Mouse (Mus musculus): ENCODE data around the gene Kcne2.

DNA sequence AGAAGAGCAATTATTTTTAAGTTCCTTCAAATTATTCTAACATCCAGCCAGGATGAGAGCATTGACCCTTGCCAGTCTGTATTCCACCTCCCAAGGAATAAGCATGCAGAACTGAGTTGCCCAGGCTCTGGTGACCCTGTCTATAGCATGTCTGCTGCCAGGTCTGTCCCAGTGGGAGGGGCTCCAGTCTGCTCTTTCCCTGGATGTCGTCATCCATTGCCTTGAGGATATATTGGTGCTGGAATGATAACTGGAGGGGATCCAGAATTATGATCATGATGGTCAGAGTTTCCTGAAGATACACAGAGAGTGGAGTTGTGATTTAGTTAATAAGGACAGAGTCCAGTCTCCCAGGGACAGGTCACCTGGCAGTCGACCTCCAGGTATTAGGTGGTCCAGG lies 45.2 kb upstream of the Kcne2 start:
- TF ChIP-seq POLR2A (IDR thresholded peaks at IDR 0.05; ENCODE audit: low read depth, low read length) (no peak), CTCF (IDR thresholded peaks at IDR 0.05; ENCODE audit: extremely low read depth, insufficient read length, insufficient replicate concordance, low read depth, low read length) (no peak)

Measured in small intestine, adult 2 months (tissue).